Mouse (Mus musculus) urinary bladder, adult 2 months (tissue): ENCODE data around the gene Timm23. TPM values are rescaled to one million over a fixed set of nuclear protein-coding genes. Genes with fewer than 3 reads are reported as not detected.
"Not testable (repeated sequence)": the region's sequence is repeated elsewhere in the genome, so short reads cannot be mapped to it uniquely, and the experiment has no call there.

Experiments used
- DNase-seq: peaks from one replicate; pipeline ENCODE4 v3.0.0; 2022; ENCODE audit warnings: low spot score
- polyA plus RNA-seq: library from polyadenylated mRNA; depleted of rRNA; stranded (reverse); fragments of >200 nt; gene quantifications from 2 replicates; pipeline ENCODE4 v1.2.3, GENCODE M21; 2012; rRNA removed

The Timm23 gene
- polyA plus RNA-seq = 83.2 and 92.1 TPM in 2 replicates

DNA sequence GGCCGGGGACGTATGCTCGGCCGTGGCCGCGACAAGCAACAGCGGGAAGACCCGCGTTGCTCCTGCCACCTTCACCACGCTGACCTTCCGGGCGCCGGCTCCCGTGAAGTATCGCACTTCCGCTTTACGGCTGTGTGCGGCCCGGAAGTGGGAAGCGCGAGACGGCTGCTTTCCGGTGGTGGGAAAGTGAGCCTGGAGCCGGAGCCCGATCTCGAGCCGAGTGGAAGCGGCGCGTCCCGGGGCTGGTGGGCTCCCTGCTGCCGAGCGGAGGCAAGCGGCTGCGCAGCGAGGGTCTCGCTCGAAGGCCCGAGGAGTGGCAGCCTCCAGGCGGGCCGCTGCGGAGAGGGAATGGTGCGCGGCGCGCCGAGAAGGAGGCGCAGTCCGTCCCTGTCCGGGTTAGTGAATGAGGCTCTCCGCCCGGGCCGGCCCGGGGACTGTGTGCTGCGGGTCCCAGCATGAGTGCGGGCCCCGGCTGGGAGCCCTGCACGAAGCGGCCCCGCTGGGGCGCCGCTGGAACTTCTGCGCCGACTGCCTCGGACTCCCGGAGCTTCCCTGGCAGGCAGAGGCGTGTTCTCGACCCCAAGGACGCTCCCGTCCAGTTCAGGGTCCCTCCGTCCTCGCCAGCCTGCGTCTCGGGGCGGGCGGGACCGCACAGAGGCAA is at the start of gene Timm23, which contains the start of gene Parg:
Gene Timm23 (minus strand): TSS at position 108 of the 661 bp plus-strand sequence.
Gene Parg (plus strand): TSS at position 159 of the 661 bp plus-strand sequence.
- DNase-seq = peak; percentile 79

DNA sequence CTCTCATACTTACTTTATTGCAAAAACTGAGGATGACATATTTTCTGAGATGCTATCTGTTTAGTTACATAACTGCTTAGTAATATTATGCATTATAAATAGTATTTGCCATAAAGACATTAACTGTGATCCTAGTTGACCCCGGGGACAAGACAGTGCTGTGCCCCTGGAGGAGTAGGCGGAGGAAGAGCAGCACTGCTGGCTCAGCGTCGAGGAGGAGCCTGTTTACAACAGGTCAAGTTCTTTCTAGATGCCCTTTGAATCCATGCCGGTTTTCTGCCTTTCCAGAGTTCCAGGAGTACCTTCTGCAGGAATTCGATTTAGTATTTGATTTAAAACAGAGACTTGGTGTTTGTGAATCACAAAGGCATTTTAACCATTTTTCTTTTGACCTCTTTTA is 47.9 kb upstream of the Timm23 start:
- no peak for DNase-seq

DNA sequence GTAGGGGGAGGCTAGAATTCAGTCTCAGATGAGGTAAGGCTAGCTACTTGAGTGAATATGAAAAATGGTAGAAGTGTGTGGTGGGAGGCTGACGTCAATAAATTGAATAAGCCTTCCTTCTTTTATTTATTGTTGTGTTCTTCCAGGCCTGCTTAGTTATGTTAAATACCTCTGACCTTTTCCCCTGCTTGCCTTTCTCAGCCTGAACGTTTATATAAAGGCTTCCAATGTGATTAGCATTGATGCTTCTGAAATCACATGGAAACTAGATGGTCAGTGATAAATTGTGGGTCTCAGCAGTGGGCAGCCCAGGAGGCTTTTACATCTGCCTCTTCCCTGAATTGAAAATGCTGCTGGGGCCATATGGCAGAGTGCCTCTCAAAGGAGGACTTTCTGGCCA is 44.3 kb upstream of the Timm23 start:
- no peak for DNase-seq

DNA sequence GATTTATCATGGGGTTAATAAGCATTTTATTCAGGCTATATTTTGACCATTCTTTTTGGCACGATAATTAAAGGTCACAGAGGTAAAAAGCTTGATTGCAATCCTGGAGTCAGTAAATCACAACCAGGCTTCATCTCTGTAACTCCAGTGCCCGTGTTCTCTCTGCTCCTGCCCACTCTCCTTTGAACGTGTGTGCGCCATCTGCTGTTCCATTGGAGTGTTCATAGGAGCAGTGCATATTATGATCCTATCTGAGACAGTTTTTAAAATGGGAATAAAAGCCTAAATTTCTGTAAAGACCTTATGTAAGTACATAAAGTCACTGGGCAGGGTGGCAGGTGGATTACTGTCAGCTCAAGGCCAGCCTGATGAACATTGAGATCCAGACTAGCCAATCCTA is 40.7 kb upstream of the Timm23 start:
- no peak for DNase-seq

DNA sequence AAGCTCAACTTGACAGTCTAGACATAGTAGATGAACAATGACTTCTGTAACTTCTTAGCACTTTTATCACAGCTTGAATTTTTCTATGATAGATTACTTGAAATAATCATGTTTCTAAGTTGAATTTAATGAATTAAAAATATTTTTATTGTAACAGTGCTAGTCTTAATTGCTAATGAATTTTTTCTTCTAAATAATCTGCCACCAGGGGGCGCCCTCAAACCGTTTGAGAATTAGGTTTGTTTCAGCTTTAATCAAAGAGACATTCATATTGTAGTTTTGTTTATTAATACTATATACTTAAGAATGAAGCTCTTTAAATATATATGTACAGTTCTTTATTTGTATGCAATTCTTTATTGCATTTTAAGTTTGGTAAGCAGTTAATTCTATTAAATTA is 27.3 kb upstream of the Timm23 start:
- no peak for DNase-seq

DNA sequence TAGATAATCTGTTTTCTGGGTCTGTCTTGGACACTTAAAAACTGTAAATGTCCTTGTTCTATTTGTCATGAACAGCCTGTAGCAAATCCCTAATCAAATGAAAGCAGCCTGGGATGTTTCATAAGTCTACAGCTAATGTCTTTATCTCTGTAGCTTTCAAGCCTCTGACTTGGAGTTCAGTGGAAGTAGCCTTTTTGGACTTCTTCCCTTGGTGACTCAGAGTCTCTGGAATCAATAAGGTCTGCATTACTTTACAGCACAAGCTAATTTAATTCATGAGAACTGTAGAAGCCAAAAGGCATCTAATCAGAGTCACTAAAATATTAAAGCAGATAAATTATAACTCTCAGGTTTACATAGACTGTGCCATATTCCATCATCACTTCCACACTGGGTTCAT is 24.9 kb upstream of the Timm23 start:
- no peak for DNase-seq

DNA sequence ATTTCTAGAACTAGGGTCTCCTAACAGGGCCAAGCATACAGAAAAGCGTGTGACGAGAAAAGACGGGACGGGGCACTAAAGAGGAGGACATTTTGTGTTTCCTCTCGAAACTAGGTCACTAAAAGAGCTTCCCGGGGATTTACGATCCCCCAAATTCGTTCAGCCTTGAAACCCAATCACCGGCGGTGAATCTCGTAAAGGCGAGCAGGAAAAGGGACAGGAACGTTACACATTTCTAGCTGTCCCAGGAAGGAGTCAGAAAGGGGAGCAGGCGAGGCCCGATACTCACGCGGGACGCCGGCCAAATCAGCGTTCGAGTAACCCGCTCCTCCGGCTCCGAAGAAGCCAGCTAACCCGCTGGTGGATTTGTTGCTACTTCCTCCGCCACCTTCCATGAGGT is 344 bp downstream of the Timm23 start:
- no peak for DNase-seq

DNA sequence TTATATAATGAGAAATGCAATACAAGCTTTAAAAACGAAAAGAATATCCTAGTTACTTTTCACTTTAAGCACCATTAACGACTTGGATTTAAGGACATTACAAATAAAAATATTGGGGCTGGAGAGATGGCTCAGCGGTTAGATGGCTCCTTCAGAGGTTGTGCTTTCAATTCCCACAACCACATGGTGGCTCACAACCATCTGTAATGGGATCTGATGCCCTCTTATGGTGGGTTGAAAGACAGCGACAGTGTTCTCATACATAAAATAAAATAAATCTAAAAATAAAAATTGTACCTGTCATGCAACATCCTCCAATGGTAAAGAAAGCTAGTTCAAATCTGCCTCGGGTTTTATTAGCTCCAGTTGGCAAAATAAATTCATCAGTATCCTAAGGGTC is 8.1 kb downstream of the Timm23 start:
- DNase-seq = not testable (repeated sequence)

DNA sequence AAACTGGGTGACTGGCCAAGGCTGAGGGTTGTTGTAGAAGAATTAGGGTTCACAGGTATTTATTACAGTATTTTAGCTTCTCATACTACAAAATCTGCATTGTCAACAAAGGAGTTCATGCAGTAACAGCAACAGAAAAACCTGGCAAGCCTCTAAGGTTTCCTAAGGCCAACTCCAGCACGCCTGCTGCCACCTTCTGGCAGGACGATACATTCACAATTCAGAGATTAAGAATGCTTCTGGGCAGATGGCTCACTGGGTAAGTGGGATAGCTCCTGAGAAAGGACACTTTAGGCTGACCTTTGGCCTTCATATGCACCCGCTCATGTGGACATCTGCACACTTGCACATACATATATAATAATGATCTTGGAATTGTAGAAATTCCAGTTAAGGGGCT is 9.3 kb downstream of the Timm23 start:
- DNase-seq = no peak

DNA sequence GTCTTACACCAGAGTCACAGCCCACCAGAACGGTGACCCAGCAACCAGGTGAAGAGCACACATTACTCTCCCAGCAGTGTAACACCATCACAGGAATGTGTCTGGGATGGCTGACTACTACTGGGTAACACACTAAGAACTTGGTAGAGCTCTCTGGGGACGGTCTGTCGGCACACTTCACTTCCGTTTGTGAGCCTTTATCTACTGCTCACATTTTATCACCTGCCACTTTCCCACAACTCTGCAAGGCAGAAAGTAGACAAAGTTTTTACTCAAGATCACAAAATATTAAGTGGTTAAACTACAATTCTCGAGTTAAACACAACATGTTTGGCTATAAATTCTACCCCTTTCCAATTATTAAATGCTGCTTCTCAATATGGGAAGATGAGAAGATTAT is 9.8 kb downstream of the Timm23 start:
- DNase-seq = no peak

DNA sequence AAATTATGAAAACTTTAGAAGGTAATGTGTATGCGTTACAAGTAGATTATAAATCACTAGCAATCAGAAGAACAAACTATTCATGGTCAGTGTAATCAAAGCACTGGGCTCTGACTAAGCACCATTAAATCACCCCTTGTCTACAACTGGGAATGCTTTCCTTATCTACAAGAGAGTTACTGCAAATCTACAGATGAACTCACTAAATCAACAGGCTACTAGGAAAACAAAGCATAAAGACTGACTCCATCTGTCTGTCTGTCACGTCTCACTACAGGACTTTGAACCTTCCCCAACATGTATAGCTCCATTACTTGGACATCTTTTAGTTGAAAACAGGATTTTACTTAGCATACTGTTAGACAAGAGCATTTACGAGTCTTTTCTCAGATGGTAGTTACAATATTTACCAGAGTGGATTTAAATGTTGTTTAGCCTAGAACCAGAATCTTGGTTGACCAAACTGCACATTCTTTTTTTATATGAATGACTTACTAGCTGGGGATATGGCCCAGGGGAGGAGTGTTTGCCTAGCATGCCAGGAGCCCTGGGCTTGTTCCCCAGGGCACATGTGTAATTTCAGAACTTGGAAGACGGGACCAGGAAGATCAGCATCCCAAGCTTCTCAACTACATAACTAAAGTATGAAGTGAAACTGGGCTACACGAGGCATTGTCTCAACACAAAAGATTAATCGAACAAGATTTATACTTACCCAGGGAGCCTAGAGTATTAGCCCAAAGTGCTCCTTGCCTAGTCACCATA is 10.9 kb downstream of the Timm23 start:
- no peak for DNase-seq

DNA sequence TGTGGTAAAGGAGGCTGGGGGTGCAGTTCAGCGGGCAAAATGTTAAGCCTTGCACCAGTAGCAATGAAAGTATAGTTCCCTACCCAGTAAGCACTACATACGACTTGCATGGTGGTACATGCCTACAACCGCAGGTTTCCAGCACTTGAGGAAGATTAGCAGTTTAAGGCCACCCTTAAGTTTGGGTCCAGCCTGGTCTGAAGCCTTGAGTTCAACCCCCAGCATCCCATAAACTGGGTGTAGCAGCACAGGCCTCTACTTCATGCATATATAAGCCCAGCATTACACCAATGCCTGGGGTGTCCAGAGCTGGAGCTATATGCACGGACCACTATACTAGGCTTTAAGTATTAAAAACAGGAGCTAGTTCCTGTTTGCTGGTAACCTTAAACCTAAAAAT is 17.9 kb downstream of the Timm23 start:
- DNase-seq = no peak

DNA sequence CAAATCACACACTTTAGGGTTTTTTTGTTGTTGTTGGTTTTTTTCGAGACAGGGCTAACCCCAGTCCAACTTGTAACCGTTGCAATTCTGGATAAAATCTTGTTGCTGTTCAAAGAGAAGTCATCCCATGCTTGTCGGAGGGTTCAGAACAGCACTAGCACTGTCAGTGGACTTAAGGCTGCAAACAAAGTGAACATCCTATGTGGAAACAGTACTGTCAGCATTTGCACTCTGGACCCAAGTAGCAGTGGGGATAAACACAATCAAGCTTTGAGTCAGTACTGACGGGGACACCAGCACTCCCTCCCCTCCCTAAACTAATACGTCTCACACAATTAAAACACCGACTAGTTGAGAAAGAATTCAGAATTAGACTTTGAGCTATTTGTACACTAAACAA is 20.8 kb downstream of the Timm23 start:
- DNase-seq = no peak

DNA sequence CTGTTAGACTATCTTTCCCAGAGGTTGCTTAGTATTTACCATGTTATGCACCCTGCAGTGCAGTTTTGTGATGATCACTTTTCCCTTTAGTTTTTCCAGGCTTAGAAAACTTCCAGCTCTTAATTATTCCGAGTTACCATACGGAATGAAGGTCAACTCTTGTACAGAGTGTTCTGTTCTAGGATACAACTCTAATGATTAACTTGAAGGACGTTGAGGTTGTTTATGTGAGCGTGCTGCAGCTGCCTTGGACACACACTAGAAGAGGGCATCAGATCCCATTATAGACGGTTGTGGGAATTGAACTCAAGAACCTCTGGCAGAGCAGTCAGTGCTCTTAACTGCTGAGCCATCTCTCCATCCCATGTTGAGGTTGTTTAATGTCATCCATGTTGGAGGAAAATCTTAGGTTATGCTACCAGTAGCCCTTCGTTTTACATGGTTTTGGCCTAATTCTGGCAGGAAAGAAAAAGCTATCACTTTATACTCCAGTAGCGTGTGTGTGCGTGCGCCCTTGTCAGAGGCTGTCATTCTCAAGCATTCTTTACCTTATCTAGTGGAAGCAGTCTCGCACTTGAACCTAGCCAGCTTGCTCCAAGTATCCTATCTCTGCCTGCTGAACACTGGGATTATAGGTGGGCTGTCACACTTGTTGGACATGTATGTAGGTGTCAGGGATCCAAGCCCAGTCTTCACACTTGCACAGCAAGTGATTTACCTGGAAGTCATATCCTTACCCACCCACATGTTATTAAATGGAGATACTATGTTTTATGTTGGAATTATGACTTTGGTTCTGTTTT is 22.1 kb downstream of the Timm23 start:
- DNase-seq = no peak

DNA sequence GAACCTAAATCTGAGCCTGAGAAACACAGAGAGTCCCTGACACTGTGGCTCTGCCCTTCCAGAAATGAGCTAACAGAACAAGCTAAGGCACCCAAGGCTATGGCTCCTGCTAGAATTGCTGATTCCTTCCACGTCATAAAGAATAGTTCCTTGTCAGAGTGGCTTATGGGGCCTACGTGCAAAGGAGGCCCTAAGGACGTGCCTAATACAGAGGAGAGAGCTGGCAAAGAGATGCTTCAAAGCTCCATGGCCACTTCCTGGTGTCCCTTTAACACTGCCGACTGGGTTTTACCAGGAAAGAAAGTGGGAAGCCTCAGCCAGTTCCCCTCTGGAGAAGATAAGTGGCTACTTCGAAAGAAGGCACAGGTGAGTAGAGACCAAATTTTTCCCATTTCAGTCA is 25.1 kb downstream of the Timm23 start:
- DNase-seq = not testable (repeated sequence)

DNA sequence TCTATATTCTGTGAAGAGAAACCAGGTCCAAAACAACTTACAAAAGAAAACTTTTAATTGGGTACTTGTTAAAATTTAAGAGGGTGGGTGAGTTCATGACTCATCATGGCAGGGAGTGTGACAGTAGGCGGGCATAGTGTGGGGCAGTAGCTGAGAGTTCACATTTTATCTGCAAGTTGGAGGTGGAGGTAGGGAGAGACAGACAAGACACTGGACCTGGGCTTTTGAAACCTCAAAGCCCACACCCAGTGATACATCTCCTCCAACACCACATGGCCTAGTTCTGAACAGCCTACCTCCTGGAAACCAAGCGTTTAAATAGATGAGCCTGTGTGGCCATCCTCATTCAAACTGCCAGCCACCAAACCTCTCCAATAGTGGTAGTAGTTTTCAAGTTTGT is 26.4 kb downstream of the Timm23 start:
- DNase-seq = no peak

DNA sequence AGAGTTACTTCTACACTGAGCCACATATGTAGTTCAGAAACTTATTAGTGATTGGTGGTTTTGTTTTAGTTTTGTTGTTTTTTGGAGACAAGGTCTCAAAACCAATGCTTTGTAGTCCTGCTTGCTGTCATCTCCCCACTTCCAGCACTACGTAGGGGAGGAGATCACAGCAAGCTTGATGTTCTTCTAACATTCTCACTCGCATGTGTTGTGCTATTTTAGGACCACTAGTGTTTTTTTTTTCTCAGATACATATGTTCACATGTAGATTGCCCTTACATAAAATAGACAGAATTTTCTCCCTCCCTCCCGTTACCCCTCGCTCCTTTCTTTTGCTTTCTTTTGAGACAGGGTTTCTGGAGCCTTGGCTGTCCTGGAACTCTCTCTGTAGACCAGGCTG is 31.6 kb downstream of the Timm23 start:
- no peak for DNase-seq

DNA sequence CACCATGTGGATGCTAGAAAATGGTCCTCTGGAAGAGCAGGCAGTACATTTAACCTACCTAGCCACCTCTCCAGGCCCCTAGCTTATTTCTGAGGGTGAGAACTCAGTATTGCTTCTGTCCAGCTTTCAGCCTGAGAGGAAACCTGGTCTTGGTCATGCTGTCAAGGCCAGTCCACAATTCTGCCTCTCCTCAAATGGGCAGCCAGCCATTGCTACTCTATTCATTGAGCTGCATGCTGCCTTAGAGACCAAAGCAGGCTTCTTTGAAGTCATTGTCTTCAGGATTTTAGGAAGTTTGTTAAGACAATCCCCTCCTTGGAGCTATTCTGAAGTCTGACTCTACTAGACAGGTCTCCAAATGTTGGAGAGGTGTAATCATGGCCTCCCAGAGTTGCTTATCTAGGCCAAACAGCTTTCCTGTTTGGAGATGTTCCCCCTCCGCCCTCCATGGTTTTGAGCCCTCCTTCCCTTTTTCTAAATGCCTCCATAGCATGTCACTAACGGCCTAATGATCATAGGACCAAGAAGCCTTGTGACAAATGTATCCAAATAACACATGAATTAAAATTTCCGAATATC is 33.0 kb downstream of the Timm23 start:
- DNase-seq = no peak

DNA sequence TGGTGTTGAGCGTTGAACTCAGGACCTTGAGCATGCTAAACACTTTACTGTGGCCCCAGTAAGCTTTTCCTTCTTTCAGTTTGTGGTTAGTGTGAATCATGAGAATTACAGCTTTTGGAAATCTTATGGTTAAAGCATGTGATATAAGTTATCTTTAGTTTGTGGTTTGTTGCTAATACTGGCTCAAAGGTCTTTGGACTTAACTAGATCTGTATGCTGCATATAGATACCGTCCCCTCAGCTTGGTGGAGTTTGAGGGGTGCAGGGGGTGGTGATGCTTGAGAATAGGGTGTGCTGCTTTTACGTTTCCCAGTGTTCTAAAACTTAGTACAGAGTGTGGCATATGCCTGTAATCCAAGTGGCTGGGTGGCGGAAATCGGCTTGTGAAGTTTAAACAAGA is 34.4 kb downstream of the Timm23 start:
- no peak for DNase-seq

DNA sequence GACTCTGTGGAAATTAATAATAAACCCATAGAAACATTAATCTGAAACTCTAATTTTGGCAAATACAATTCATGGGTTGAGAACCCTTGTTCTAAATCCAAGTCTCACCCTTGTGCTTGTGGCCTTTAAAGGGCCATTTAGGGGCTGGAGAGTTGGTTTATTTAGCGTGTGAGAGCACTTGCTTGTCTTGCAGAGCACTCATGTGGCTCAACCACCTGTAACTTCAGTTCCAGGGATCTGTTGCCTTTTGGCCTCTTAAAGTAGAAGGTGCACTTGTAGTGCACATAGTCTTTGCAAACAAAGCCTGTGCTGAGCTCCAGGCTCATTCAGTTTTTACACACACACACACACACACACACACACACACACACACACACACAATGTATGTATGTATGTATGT is 34.9 kb downstream of the Timm23 start:
- DNase-seq = no peak

DNA sequence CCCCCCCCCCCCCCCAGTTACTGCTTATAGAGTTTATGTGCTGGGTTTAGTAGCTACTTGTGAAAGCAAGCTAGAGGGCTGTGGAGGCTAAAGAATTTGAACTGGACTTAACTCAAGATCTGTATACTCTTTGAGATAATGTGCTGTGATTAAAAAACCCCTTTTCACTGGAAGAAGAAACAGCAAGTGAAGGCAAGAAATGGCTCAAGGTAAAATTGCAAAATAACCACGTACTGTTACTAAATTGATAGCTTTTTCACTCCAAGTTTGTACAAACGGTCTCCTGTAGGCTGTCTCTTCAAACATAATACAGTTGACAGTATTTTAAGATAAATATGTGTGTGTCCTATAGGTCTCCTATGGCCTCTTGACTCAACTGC is 35.6 kb downstream of the Timm23 start:
- DNase-seq = no peak
